Mouse (Mus musculus) left cerebral cortex, postnatal 4 days (tissue): ENCODE data around the gene Uqcc2. TPM values are rescaled to one million over a fixed set of nuclear protein-coding genes. Genes with fewer than 3 reads are reported as not detected.

Source experiments
- DNase-seq: peaks from one replicate; pipeline ENCODE4 v3.0.0-alpha.2; 2022
- intact Hi-C: fragments of 180-260 bp; cut with DNase I; formaldehyde crosslinking; loops from one replicate; pipeline ENCODE4 v1.15.1; 2025
- total RNA-seq, 2 experiments: library from RNA; stranded (reverse); gene quantifications; 2 replicates each; pipeline ENCODE4 v1.2.3; 2021

Uqcc2 gene
- total RNA-seq, 2 experiments from 2014 or later: 170 to 186 TPM

DNA sequence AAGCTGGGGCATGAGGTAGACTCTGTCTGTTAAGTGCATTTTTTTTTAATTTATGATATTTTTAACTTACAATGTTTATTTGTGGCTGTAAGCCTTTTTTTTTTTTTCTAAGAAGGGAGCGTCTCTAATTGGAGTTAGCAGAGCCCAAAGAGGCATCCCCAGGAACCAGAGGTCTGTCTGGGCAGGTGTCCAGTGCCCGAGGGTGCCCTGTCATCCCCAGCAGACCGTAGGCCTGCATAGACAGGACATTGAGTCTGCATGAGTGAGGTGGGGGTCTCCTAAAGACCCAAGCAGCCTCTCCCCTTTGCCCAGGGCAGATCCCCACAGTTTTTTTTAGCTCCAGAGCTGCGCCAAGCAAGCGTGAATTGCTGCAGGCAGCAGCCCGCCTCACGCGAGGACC, 22.0 kb upstream of the Uqcc2 start:
- intact Hi-C loops: no loop called here
- no peak for DNase-seq

DNA sequence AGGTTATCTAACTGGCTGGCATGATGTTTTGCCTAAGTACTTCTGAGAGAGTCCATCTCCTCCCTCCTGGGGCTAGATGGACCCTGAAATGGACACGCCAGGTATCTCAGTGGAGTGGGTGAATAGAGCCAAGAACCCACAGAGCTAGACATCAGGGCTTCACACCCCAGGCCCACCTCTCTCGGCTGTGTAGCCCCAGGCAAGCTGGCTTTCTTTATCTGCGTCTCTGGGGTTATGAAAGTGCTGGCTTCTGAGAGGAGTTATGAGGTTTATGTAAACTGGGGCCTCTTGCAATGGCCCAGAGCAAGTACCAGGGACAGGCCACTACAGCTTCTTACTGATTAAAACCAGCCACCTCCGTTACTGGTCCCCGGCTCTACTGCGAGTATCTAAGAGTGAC, 21.2 kb upstream of the Uqcc2 start:
- intact Hi-C loops: no loop called here
- no peak for DNase-seq

DNA sequence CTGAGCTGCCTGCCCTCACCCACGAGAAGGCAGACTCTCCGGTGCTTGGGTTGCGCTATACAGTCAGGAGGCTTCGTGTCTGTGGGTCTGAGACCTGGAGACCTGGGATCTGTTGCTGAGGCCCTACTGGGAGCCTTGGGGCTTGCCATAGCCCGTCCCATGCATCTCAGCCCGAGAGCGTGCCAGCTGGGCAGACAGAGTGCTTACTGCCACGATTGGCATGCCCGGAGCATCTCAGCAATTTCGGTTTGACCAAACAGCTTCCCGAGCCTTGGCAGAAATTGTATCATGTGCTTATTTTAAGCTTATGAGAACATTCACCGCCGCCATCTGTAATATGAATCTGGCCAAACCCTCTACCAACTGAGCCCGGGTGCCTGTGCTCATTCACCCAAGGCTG, 20.5 kb upstream of the Uqcc2 start:
- DNase-seq: peak; percentile 61

DNA sequence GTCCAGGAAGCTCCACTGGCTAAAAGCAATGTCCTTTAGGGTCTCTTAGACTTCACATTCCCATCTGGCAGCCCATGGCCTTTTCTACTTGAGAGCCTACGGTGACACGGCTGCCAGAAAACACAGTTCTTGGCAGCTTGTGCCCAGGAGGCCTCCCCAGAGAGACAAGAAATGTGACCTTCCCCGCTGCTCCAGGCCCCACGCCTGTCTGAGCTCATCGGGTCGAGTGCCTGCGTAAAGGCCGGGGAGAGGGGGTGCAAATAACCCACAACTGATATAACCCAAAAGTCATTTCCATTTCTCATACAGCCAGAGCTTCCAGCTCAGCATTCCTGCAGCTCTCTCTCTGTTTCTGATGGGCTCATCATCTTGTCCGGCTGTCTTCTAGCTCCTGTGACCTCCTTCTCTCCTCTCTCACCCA, 20.1 kb upstream of the Uqcc2 start:
- peak; percentile 64 for DNase-seq
- intact Hi-C loops: no loop called here

More for the DNA sequence above, 20.5 kb upstream of the Uqcc2 start:
- intact Hi-C loops: no loop called here

DNA sequence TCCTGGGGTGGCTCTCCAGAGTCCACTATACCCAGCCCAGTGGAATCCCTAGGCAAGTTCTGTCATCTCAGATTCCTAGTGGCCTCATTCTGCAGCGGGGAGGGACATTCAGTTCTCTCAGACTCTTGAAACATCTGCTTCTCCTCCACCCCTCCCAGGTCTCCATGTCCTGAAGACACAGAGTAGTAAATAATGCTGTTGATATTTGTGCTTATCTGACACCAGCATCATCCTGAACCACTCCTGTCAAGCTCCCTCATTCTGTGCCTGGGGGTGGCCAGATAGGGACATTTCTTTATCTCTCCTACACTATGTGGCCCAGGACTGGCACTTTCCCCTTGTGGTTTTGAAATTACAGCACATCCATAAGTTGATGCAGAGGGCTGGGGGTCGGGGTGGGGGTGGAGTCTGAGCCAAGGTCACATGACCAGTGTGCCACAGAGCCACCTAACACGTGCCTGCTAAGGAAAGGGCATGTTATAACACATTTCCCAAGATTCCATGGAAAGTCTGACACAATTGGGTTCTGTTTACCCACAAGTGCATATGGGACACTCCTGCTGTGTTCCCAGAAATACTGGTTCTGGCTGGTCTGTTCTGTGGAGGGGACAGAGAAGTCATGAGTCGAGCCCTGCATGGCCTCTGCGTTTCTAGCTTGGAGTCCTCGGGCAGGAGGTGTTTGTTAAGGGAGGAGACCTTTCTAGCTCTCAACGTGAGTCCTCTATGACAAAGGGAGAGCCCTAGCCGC, 19.4 kb upstream of the Uqcc2 start:
- DNase-seq: no peak
- intact Hi-C loops: no loop called here

DNA sequence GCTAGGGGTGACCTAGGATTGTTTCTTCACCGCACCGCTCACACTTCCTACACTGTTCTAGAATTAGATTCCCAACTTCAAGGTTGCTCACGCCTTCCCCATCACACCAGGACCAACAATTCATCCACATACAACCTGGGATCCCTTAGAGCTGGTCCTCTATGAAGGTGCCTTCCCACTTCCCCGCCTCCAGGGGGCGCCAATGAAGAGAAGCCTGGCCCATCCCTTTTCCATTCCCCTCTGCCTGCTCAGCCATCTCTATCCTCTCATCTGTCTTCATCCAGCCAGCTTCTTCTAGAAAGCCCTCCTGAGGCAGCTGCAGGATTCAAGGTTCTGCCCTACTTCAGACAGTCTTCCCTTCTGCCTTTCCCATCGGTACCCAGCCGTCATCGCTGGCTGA, 17.7 kb upstream of the Uqcc2 start:
- intact Hi-C loops: no loop called here
- DNase-seq: no peak

DNA sequence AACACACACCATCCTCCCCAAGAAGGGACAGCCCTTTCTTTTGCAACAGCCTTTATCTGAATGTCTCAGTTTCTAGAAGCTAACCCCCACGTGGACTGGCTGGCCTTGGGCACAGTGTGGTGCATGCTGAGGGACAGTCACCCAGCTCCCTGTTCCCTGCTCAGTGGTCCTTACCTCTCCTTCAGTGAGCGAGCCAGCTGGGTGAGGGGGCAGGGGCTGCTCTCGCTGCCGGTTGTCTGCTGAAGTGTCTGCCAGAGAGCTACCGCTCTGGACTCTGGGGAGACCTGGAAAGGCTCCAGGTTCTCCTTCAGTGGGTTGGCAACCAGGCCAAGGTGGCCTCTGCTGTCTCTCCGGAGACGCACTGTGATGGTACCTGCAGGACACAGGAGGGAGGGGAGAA, 17.2 kb upstream of the Uqcc2 start:
- intact Hi-C loops: no loop called here
- DNase-seq: no peak

DNA sequence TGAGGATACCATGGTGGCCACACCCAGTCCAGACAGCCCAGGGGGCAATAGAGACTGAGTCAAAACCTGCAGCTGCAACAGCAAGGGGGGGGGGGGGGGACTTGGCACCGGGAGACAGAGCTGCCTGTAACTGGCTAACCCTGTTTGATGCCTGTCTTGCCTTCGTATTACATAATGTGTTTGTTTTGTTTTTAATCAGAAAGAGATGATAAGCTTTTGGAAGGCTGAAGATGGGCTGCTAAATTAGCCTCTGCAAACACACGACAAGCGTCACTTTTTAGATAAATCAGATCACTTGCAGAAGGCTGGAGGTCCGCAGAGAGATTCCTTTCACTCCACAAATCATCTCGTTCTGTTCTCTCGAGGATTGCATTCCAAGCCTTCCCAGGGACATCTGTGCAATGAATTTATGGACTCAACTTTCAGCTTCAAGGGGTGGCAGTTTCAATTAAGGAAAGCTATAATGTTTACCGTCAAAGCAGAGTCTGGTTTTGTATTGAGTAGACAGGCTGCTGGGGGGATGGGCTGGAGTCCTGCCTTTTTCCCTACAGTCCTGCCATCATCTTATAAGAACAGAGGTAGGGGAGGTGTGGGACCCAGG, 12.7 kb upstream of the Uqcc2 start:
- DNase-seq: no peak
- intact Hi-C loops: no loop called here

DNA sequence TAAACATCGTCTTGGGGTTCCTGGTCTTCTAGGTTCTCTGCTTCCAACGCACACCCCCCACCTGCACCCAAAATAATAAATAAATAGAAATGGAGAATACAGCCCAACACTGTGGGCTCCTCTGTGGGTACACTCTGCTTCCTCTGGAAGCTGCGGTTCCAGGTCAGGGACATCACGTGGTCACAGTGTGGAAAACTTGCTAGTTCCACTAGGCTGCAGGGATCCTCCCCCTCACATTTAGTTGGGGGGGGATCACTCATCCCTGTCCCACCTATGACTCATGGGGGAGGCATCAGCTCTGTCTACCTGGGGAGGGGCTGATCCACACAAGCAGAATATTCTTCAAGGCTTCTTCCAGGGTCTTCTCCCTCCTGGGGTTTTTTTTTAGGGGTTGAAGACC, 10.4 kb upstream of the Uqcc2 start:
- DNase-seq: no peak
- intact Hi-C loops: no loop called here

DNA sequence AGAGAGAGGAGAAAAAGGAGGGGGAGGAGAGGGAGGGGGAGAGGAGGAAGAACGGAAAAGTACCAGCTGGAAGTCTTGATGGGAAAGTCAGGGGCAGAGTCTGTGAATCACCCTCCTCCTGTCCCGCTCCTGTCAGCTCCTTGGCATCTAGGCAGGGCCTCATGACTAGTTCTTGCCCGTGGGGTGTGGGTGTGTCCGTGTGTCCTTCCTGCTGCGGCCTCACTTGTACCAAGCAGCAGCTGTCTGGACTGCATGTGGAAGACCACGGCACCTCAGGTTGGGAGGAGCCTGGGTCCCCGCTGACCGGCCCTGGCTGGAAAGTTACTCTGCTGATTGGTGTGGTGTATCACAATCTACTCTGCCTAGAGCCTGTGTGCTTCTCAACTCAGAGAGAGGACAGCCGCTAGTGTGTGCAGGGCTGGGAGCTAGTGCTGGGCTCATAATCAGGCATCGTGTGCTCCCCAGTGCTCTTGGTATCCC, 8.3 kb upstream of the Uqcc2 start:
- intact Hi-C loops: no loop called here
- DNase-seq: no peak

DNA sequence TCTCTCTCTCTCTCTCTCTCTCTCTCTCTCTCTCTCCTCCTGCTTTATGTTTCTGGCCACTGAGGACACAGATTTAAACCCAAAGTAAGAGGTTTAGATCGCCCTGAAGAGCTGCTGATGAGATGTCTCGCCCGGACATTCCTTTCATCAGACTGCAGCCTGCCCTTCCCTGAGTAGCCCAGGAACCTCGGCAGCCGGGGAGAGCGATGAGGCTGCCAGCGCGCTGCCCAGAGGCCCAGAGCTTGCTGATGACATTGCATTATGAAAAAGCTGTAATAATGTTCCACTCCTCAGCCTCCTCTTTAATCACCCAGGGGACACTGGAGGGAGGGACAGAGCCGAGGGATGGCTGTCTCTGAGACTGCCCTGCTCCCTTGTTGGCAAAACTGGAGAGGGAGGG, 6.5 kb upstream of the Uqcc2 start:
- intact Hi-C loops: no loop called here

DNA sequence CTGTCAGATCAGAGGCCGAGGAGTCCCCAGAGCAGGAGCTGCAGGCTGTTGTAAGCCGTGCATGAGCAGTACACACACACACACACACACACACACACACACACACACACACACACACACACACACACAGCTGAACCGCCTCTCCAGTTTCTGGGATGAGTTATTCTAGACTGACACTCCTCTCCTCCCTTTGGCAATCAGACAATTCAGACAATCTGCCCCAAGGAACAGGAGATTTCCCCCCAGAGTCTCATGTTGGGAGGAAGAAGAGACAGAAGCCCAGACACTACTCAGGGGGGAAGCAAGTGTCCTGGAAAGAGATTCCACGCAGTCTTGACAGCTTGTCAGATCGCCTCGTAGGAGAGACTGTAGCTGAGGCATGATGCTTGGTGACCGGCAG, 5.6 kb upstream of the Uqcc2 start:
- intact Hi-C loops: no loop called here
- DNase-seq: no peak

More for the DNA sequence above, 6.5 kb upstream of the Uqcc2 start:
- DNase-seq: no peak

DNA sequence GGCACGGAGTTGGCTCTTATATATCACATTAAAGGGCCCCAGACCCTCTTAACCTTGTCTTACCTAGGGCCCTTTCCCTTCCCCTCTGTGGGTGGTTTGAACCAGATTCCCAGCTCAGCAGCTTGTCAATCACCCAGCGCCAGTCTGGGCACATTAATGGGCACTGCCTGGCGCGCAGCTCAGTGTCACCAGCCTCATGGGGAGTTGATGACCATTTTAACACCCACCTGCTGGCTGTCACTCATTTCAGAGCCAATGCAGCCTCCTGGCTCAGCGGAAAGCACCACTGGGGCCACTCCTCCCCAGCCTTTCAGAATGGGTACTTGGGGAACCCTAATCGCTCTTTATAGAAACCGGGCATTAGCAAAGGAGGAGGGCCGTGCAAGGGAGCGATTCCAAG, 4.7 kb upstream of the Uqcc2 start:
- intact Hi-C loops: no loop called here
- no peak for DNase-seq

DNA sequence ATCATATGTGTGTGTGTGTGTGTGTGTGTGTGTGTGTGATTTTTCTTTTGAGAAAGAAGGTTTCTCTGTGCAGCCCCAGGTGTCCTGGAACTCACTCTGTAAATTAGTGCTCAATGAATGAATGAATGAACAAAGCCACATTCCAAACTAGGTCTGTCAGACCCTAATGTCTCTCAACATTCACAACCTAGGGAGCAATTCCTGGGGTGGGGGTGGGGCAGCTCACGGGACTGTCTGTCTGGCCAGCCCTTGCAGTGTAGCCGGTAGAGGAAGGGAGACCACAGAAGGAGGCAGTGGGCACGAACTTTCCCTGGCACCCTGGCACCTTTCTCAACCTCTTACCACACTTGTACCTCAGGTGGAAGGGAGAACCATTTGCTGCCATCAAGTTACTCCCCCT, 999 bp upstream of the Uqcc2 start:
- no peak for DNase-seq
- intact Hi-C loops: no loop called here

DNA sequence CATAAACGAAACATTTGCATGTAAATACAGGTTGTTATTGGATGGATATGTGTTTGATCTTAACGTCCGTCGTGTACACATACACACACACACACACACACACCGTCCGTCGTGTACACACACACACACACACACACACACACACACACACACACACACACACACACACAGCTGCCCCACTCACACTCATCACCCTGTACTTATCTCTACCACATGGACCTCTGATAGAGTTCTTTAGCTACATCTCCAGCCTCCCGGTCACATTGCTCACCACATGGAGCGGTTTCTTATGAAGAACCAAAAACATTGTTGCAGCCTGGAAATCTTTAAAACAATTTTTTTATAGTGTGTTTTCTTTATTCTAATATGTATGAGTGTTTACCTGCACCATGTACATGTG, 471 bp upstream of the Uqcc2 start:
- intact Hi-C loops: no loop called here
- DNase-seq: no peak

DNA sequence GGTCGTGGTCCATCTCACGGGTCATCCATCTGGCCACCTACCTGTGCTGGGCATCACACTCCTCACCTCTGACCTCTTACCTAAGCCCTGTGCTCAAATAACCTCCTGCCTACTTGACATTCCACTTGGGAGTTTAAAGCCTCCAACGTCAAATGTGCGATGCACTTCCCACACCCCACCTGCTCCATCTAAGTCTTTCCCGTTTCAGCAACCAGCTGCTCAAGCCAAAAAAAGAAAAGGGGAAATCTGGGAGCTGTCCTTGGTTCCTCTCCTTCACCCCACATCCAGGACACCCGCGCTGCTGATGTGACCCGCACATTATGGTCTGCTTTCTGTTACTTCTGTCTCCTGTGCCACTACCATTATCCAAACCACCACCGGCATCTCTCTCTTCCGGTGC, 1.5 kb downstream of the Uqcc2 start:
- intact Hi-C loops: no loop called here
- DNase-seq: no peak

DNA sequence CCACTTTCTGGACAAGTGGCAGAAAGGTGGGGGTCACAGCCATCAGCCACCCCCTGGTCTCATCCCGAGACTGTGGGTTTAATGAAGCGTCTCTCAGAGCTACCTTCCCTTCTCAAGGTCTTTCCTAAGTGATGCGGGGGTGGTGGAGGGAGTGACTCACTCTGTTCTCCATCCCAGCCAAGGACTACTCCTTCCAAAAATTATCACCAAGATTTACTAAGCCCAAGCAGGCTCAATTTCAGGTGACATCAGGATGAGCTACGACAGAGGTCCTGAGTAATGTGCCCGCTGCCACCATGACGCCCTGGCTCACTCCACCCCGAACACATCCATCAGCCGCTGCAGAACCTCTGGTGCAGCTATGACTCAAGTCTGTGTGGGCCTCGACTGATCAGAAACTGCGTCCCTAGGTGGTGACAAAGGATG, 2.5 kb downstream of the Uqcc2 start:
- no peak for DNase-seq
- intact Hi-C loops: no loop called here

DNA sequence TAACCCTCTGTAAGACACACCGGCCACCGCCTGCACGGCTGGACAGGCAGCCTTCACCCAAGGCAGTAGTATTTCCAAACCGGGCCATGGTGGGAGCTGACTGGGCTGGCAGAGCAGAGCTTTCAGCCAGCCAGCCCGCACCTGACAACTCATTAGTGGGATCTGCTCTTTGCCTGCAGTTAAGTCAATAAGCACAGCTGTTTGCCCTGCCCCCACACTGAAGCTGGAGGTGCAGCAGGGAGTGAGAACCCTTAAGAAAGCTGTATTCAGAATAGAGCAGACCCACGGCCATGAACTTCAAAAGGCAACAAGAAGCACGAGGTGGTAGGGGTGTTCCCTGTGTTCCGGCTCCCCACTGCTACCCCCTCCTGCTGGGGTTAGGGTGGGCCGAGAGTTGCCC, 3.5 kb downstream of the Uqcc2 start:
- intact Hi-C loops: no loop called here
- DNase-seq: no peak

DNA sequence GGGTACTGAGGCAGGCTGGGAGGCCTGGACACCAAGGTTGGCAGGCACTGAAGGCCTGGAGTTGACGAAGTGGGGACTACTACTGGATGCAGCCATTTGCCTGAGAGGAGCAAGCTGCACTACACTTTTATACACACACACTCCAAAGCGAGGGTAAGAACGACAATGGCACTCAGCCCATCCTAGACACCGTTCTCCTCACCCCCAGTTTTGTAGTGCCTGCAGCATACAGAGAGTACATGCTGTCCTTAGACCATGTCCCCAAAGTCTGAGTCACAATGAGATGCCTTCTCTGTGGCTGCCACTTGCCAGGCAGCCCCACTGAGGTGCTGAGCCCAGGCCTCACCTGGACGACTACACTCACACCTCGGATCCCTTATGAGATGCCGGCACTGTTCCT, 3.9 kb downstream of the Uqcc2 start:
- intact Hi-C loops: loop anchor here (5.0 kb wide), 1 partner anchor 93 kb away; no protein-coding TSS in a partner anchor
- DNase-seq: no peak

DNA sequence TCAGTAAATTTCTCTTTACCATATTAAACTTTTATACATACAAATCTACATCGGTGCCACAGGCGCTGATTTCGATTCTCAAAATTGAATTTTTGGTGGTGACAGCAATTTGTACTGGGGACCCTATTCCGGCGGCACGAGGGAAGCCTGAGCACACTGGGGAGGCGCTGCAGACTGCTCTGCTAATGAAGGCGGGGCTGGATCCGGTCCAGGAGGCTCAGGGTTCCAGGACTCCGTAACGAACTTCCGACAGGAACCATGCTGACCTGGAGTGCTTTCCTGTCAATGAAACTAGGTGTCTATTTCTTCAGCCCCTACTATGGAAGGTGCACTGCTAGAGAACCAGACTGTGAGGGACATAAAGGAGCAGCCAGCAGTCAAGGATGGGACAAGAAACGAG, 4.4 kb downstream of the Uqcc2 start:
- intact Hi-C loops: loop anchor here (5.0 kb wide), 1 partner anchor 92 kb away; no protein-coding TSS in a partner anchor
- peak; percentile 43 for DNase-seq

DNA sequence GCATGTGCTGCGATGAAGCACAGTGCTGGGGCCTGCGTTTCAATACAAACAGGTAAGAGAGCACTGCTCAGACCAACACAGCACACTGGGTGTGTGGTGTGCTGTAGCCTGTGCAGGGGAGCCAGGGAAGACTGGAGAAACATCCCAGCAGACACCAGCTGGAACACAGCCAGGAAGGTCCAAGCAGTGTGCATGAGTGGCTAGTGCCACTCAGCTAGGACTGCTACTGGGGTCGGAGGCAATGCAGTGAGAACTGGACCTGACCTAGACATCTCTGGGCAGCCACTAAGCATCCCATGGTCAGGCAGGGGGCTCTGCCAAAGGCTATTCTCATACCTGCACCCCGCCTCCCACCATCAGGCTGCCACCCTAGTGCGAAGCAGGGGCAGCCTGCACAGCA, 5.5 kb downstream of the Uqcc2 start:
- intact Hi-C loops: loop anchor here (5.0 kb wide), 1 partner anchor 91 kb away; no protein-coding TSS in a partner anchor
- DNase-seq: no peak

DNA sequence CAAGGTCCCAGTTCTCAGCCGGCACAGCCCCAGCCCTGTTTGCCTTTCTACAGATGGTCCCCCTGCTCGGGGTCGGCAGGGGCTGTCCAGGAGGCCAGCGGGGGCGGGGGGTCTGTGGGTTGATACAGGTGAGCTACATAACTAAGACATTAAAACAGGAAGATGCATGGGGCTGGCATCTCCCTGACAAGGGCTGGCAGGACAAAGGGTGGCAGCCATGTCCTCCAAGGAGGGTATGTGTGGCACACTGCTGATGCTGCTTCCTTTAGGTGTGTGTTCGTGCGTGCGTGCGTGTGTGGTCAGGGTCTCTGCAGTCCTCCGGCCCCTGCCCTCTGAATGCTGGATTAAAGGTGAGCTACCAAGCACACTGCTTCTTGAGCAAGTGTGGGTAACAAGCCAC, 6.7 kb downstream of the Uqcc2 start:
- no peak for DNase-seq
- intact Hi-C loops: loop anchor here (5.0 kb wide), 1 partner anchor 90 kb away; no protein-coding TSS in a partner anchor
